Mouse (Mus musculus): Measurements from ENCODE around the gene Col11a2. TPM values are rescaled to one million over a fixed set of nuclear protein-coding genes. Genes with fewer than 3 reads are reported as not detected.

Col11a2 gene
- polyA plus RNA-seq, 1 experiment from 2014 or later: 0.91 TPM

GRCm38 (mm10) chr17:34109038-34109805 is 70.0 kb downstream of the Col11a2 start:
- Histone ChIP-seq H3K36me3 (ENCODE audit: control insufficient read depth, insufficient read depth, low read length) (peaks cover 25% of the 10 kb centered on the region), H3K4me3 (ENCODE audit: low read depth, low read length) (no peak overlapping the region)
- no peak for DNase-seq (ENCODE audit: low spot score)

GRCm38 (mm10) chr17:34109806-34110195 is 70.6 kb downstream of the Col11a2 start:
- H3K36me3 ChIP-seq (ENCODE audit: control insufficient read depth, insufficient read depth, low read length): peaks cover 28% of the 10 kb centered on the region
- H3K4me2 ChIP-seq (replicated peaks; ENCODE audit: low read depth, low read length): no peak overlapping the region
- H3K27me3 ChIP-seq (ENCODE audit: control insufficient read depth, insufficient read depth, low read length): no peaks in the 10 kb centered on the region
- no peak overlapping the region for H3K4me3 ChIP-seq (ENCODE audit: low read depth, low read length)
- H3K27ac ChIP-seq (ENCODE audit: low read depth, low read length): no peak overlapping the region
- no peak overlapping the region for H3K9ac ChIP-seq (ENCODE audit: low read depth, low read length)
- ATAC-seq (ENCODE audit: low FRiP score) (0 out of 2 replicates have a peak, but pooled peaks have one; percentile 27), DNase-seq (ENCODE audit: low spot score) (peak; percentile 28)
- 77% methylated on average over 3 of the region's 3 CpGs for WGBS
- no peaks in the 10 kb centered on the region for H3K9me3 ChIP-seq (ENCODE audit: control insufficient read depth, low read length)
- H3K4me1 ChIP-seq (replicated peaks; ENCODE audit: control insufficient read depth, insufficient read depth, low read length): no peaks in the 10 kb centered on the region

More at GRCm38 (mm10) chr17:34109038-34109805, 70.0 kb downstream of the Col11a2 start:
- Histone ChIP-seq H3K9ac (ENCODE audit: low read depth, low read length) (no peak overlapping the region), H3K27me3 (ENCODE audit: control insufficient read depth, insufficient read depth, low read length) (no peaks in the 10 kb centered on the region), H3K4me1 (replicated peaks; ENCODE audit: control insufficient read depth, insufficient read depth, low read length) (no peaks in the 10 kb centered on the region), H3K9me3 (ENCODE audit: control insufficient read depth, low read length) (no peaks in the 10 kb centered on the region), H3K27ac (ENCODE audit: low read depth, low read length) (no peak overlapping the region), H3K4me2 (replicated peaks; ENCODE audit: low read depth, low read length) (no peak overlapping the region)
- 83% methylated on average over 14 of the region's 14 CpGs for WGBS
- no peak for ATAC-seq (ENCODE audit: low FRiP score)

DNA sequence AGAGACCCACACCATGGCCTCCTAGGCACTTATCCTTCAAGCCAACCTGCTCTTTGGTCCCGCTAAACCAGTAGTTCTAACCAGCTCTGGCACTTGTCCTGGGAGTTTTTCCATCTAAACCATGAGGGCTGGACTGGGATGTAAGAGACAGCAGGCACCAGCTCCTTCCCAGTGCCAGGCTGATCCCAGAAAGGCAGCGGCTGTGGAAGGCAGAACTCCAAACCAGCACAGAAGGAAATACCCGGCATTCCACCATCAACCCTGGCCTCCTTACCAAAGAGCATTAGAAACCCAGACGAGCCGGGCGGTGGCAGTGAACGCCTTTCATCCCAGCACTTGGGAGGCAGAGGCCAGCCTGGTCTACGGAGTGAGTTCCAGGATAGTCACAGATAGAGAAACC is 71.1 kb downstream of the Col11a2 start:
- Histone ChIP-seq H3K9me3 (ENCODE audit: control insufficient read depth, low read length) (no peaks in the 10 kb centered on the region), H3K4me1 (replicated peaks; ENCODE audit: control insufficient read depth, insufficient read depth, low read length) (no peaks in the 10 kb centered on the region), H3K4me2 (replicated peaks; ENCODE audit: low read depth, low read length) (no peak overlapping the region), H3K27me3 (ENCODE audit: control insufficient read depth, insufficient read depth, low read length) (no peaks in the 10 kb centered on the region), H3K36me3 (ENCODE audit: control insufficient read depth, insufficient read depth, low read length) (peaks cover 32% of the 10 kb centered on the region), H3K4me3 (ENCODE audit: low read depth, low read length) (no peak overlapping the region), H3K9ac (ENCODE audit: low read depth, low read length) (no peak overlapping the region), H3K27ac (ENCODE audit: low read depth, low read length) (no peak overlapping the region)
- DNase-seq (ENCODE audit: low spot score) (no peak), ATAC-seq (ENCODE audit: low FRiP score) (no peak)
- 64% methylated on average over 8 of the region's 8 CpGs for WGBS

DNA sequence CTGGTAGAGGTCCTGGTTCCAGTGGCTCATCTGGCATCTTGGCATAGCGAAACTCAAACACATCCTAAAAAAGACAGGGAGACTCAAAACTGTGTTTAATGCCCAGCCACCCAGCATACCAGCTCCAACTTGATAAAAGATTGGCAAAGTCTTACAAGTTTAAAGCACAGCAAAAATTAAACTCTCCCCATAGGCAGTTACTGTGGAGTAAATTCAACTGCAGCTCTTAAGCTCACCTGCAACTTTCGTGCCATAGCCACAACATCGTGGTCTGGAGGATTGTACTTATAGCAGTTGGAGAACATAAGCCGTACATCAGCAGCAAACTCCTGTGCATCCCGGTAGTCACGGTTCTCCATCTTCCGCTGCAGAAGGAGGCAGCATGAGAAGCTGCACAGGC is 74.9 kb downstream of the Col11a2 start:
- Histone ChIP-seq H3K4me1 (replicated peaks; ENCODE audit: control insufficient read depth, insufficient read depth, low read length) (peaks cover 7% of the 10 kb centered on the region), H3K27ac (ENCODE audit: low read depth, low read length) (no peak overlapping the region), H3K4me3 (ENCODE audit: low read depth, low read length) (no peak overlapping the region), H3K9me3 (ENCODE audit: control insufficient read depth, low read length) (no peaks in the 10 kb centered on the region), H3K36me3 (ENCODE audit: control insufficient read depth, insufficient read depth, low read length) (peaks cover 43% of the 10 kb centered on the region), H3K27me3 (ENCODE audit: control insufficient read depth, insufficient read depth, low read length) (no peaks in the 10 kb centered on the region), H3K9ac (ENCODE audit: low read depth, low read length) (no peak overlapping the region), H3K4me2 (replicated peaks; ENCODE audit: low read depth, low read length) (no peak overlapping the region)
- 96% methylated on average over 7 of the region's 7 CpGs for WGBS
- DNase-seq (ENCODE audit: low spot score): no peak
- no peak for ATAC-seq (ENCODE audit: low FRiP score)

MicroRNA genes within 50 kb of the gene (microRNA counts, 519-probe panel; counts per million panel counts)
- microRNA mmu-miR-219: 4,567 counts per million, percentile 50 among the panel's probes with 10 or more counts

Other genes with a start within 250 kb of the Col11a2 start
- gene Kank3, start 228.9 kb upstream of the Col11a2 start, polyA plus RNA-seq (2014; fragmentation: Nextera tagmentation; extraction: Ambion mirVana): 22.7 and 30.1 TPM in 2 replicates
- gene Rps28, start 214.9 kb upstream of the Col11a2 start, polyA plus RNA-seq (2014; fragmentation: Nextera tagmentation; extraction: Ambion mirVana): 706 and 742 TPM in 2 replicates
- 445 and 467 TPM in 2 replicates for gene Ndufa7, start 214.9 kb upstream of the Col11a2 start, polyA plus RNA-seq (2014; fragmentation: Nextera tagmentation; extraction: Ambion mirVana)
- 73.7 and 76.1 TPM in 2 replicates for gene Cd320, start 196.3 kb upstream of the Col11a2 start, polyA plus RNA-seq (2014; fragmentation: Nextera tagmentation; extraction: Ambion mirVana)
- gene Gm7029, start 165.6 kb upstream of the Col11a2 start, polyA plus RNA-seq (2014; fragmentation: Nextera tagmentation; extraction: Ambion mirVana): not detected in 2 replicates
- 5.3 and 9.9 TPM in 2 replicates for gene Kifc1, start 148.8 kb upstream of the Col11a2 start, polyA plus RNA-seq (2014; fragmentation: Nextera tagmentation; extraction: Ambion mirVana)
- 0.86 TPM in 1 of 2 replicates, not detected in the other for gene Platr17, start 134.3 kb upstream of the Col11a2 start, polyA plus RNA-seq (2014; fragmentation: Nextera tagmentation; extraction: Ambion mirVana)
- gene Daxx, start 130.0 kb upstream of the Col11a2 start, polyA plus RNA-seq (2014; fragmentation: Nextera tagmentation; extraction: Ambion mirVana): 47.0 and 60.0 TPM in 2 replicates
- 14.5 and 16.6 TPM in 2 replicates for gene Tapbp, start 123.5 kb upstream of the Col11a2 start, polyA plus RNA-seq (2014; fragmentation: Nextera tagmentation; extraction: Ambion mirVana)
- 8.1 and 9.3 TPM in 2 replicates for gene Zbtb22, start 123.5 kb upstream of the Col11a2 start, polyA plus RNA-seq (2014; fragmentation: Nextera tagmentation; extraction: Ambion mirVana)
- 32.5 and 32.9 TPM in 2 replicates for gene Rgl2, start 109.9 kb upstream of the Col11a2 start, polyA plus RNA-seq (2014; fragmentation: Nextera tagmentation; extraction: Ambion mirVana)
- 201 and 205 TPM in 2 replicates for gene Pfdn6, start 99.1 kb upstream of the Col11a2 start, polyA plus RNA-seq (2014; fragmentation: Nextera tagmentation; extraction: Ambion mirVana)
- 26.8 and 29.4 TPM in 2 replicates for gene Wdr46, start 98.8 kb upstream of the Col11a2 start, polyA plus RNA-seq (2014; fragmentation: Nextera tagmentation; extraction: Ambion mirVana)
- 4.8 and 5.3 TPM in 2 replicates for gene B3galt4, start 87.9 kb upstream of the Col11a2 start, polyA plus RNA-seq (2014; fragmentation: Nextera tagmentation; extraction: Ambion mirVana)
- 38.2 and 39.4 TPM in 2 replicates for gene Vps52, start 83.6 kb upstream of the Col11a2 start, polyA plus RNA-seq (2014; fragmentation: Nextera tagmentation; extraction: Ambion mirVana)
- 1,221 and 1,241 TPM in 2 replicates for gene Rps18, start 83.4 kb upstream of the Col11a2 start, polyA plus RNA-seq (2014; fragmentation: Nextera tagmentation; extraction: Ambion mirVana)
- gene H2-K1, start 39.1 kb upstream of the Col11a2 start, polyA plus RNA-seq (2014; fragmentation: Nextera tagmentation; extraction: Ambion mirVana): 18.7 and 19.4 TPM in 2 replicates
- gene Ring1, start 14.8 kb upstream of the Col11a2 start, polyA plus RNA-seq (2014; fragmentation: Nextera tagmentation; extraction: Ambion mirVana): 5.9 and 6.3 TPM in 2 replicates
- gene H2-Ke6, start 11.4 kb upstream of the Col11a2 start, polyA plus RNA-seq (2014; fragmentation: Nextera tagmentation; extraction: Ambion mirVana): 50.5 and 54.8 TPM in 2 replicates
- 75.9 and 80.3 TPM in 2 replicates for gene Slc39a7, start 7.8 kb upstream of the Col11a2 start, polyA plus RNA-seq (2014; fragmentation: Nextera tagmentation; extraction: Ambion mirVana)
- 16.3 and 16.8 TPM in 2 replicates for gene Rxrb, start 7.6 kb upstream of the Col11a2 start, polyA plus RNA-seq (2014; fragmentation: Nextera tagmentation; extraction: Ambion mirVana)
- gene H2-Oa, start 52.9 kb downstream of the Col11a2 start, polyA plus RNA-seq (2014; fragmentation: Nextera tagmentation; extraction: Ambion mirVana): 0.26 and 0.32 TPM in 2 replicates
- gene H2-DMa, start 80.1 kb downstream of the Col11a2 start, polyA plus RNA-seq (2014; fragmentation: Nextera tagmentation; extraction: Ambion mirVana): 8.6 and 13.8 TPM in 2 replicates
- 113 and 159 TPM in 2 replicates for gene Brd2, start 83.2 kb downstream of the Col11a2 start, polyA plus RNA-seq (2014; fragmentation: Nextera tagmentation; extraction: Ambion mirVana)
- gene H2-DMb2, start 103.9 kb downstream of the Col11a2 start, polyA plus RNA-seq (2014; fragmentation: Nextera tagmentation; extraction: Ambion mirVana): not detected in 2 replicates
- gene H2-DMb1, start 113.6 kb downstream of the Col11a2 start, polyA plus RNA-seq (2014; fragmentation: Nextera tagmentation; extraction: Ambion mirVana): 0.29 and 0.94 TPM in 2 replicates
- 1.0 and 1.1 TPM in 2 replicates for gene Tap1, start 148.1 kb downstream of the Col11a2 start, polyA plus RNA-seq (2014; fragmentation: Nextera tagmentation; extraction: Ambion mirVana)
- gene Psmb9, start 148.3 kb downstream of the Col11a2 start, polyA plus RNA-seq (2014; fragmentation: Nextera tagmentation; extraction: Ambion mirVana): 0.42 and 1.1 TPM in 2 replicates
- 1.3 and 1.9 TPM in 2 replicates for gene Psmb8, start 158.3 kb downstream of the Col11a2 start, polyA plus RNA-seq (2014; fragmentation: Nextera tagmentation; extraction: Ambion mirVana)
- 0.19 and 0.50 TPM in 2 replicates for gene Tap2, start 164.1 kb downstream of the Col11a2 start, polyA plus RNA-seq (2014; fragmentation: Nextera tagmentation; extraction: Ambion mirVana)
- not detected in 2 replicates for gene H2-Ob, start 199.5 kb downstream of the Col11a2 start, polyA plus RNA-seq (2014; fragmentation: Nextera tagmentation; extraction: Ambion mirVana)
- gene H2-Ab1, start 218.3 kb downstream of the Col11a2 start, polyA plus RNA-seq (2014; fragmentation: Nextera tagmentation; extraction: Ambion mirVana): 2.4 and 3.1 TPM in 2 replicates
- not detected in 2 replicates for gene H2-Aa, start 248.4 kb downstream of the Col11a2 start, polyA plus RNA-seq (2014; fragmentation: Nextera tagmentation; extraction: Ambion mirVana)

Data from hindbrain, embryonic 11.5 days (tissue).